Mouse (Mus musculus): ENCODE data around the gene Fkbp4. TPM values are rescaled to one million over a fixed set of nuclear protein-coding genes. Genes with fewer than 3 reads are reported as not detected.

Gene Fkbp4
- total RNA-seq, 2 experiments from 2014 or later, result 130 to 131 TPM

DNA sequence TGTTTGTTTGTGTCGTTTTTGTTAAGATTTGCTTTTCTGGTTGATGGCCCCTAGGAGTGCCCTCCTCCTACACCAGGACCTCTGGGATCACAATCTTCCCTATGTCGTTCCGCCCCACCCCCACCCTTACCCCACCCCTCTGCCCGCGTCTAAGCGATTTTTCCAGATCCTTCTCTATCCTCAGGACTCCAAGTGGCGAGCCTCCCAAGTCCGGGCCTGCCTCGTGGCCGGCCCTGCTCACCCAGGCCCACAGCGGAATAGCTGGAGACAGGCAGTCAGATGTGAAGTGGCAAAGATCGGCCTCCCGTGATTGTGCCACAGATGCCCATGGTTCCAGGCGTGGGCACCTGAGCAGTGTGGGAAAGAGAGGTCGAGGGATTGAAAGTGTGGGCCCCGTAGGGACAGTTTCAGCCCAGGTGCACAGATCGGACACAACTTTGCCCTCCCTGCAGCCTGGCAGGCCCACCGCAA lies 429 bp upstream of the Fkbp4 start:
- peak in 1 of 2 experiments; percentile 45 for DNase-seq (ENCODE audit: extremely low spot score in 1 of 2, low spot score in 2 of 2)
- intact Hi-C loops (cut with DNase I), result no loop called here

DNA sequence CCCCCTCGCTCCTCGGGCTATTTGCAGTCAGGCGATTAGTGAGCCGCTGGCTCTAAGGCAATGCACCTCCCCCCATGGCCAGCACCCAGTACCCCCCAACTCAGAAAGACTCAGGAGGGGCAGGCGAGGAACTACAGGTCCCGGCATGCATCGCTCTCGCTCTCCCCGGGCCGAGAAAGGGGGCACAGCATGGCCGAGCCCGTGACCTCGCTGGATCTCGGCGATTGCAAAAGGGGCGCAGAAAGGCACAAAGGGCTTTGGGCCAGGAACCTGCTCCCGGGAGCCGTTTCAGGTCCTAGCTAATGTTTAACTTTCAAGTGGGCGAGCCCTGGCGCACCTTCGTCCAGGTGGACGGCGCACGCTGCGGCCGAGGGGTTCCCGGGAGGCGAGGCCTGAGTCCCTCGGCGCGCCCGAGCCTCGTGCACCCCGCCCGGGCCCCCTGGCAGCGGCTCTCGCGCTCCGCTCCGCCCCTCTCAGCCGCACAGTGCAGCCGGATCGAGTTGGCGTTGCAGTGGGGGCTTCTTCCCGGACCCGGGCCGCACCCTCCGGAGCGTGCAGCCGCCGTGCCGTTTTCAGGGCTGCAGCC lies 653 bp downstream of the Fkbp4 start:
- intact Hi-C loops (cut with DNase I), result no loop called here
- peak; percentile 34 to 77 for DNase-seq (ENCODE audit: extremely low spot score in 1 of 2, low spot score in 2 of 2)

DNA sequence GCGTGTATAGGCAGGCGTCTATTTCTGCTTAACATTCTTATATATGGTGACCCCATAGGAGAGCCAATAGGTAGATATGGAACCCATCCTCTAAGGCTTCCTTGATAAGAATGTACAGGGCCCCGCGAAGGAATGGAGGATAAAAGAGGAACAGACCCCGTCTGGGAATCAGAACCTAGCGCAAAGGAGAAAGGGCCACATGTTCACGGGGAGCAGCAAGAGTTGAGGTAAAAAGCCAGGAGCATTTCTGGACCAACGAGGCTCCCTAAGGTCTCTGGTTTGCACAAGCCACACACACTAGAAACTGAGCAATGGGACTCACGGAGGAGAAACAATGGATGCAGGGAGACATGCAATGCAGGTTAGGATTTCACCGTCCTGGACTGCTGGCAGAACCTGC lies 1.2 kb downstream of the Fkbp4 start:
- intact Hi-C loops (cut with DNase I), result no loop called here
- DNase-seq (ENCODE audit: extremely low spot score in 1 of 2, low spot score in 2 of 2), result no peak

DNA sequence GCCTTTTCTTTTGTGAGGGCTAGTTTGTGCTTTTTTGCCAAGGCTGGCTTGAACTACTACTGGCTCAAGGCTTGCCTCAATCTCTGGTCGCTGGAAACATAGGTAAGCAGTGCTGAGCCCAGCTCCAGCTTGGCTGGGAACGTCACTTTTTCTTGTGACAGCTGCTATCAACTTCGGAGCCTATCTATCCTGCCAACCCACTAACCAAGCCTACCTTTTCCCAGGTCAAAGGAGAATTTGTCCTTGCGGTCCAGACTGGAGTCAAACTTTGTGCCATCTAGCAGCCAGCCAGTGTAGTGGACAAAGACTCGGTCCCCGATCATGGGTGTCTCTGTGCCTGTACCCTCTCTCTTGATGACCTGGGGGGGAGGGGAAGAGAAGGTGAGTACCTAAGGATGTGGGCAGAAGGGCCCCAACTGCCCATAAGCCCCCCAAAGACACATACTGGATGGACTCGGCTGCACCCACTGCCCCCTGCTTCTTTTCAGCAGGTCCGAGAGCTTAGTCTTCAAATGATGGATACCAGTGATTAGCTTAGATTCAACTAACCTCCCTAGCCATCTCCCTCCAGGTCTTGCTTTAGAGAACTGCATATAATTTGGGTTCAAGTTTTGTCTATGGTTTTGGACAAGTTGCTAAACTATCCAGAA lies 2.0 kb downstream of the Fkbp4 start:
- intact Hi-C loops (cut with DNase I), result no loop called here
- no peak for DNase-seq (ENCODE audit: extremely low spot score in 1 of 2, low spot score in 2 of 2)

DNA sequence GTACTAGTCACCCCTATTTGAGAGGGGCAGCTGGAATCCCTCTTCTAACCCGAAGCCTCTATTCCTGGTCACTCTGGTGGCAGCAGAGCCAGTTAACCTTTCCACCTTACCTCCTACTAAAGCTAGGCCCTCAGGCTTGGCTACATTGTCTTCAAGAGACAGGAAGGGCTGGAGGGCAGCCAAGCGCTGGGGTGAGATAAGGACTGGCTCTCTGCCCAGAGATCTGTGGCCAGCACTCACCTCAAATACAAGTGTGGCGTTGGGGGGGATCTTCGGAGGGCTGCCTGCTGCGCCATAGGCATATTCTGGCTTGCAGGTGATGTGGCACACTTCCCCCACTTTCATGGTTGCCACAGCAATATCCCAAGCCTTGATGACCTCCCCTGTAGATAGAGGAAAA lies 3.0 kb downstream of the Fkbp4 start:
- intact Hi-C loops (cut with DNase I), result no loop called here
- peak in 1 of 2 experiments; percentile 83 for DNase-seq (ENCODE audit: extremely low spot score in 1 of 2, low spot score in 2 of 2)

DNA sequence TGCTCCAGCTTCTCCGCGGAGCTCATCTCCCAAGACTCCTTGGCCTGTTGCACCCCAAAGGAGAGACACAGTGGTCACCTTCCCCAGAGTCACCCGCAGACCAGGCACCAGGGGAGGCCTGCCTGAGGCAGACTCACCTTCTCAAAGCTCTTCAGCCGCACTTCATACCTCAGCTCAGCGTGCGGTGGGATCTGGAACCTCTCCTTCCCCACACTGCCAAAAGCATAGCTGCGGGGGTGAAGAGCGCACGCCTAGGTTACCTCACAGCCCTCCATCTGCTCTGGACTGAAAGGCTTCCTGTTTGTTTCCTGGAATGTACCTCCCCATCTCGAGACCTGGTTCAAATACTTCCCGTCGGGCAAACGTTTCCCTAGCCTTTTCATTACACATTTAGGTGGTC lies 4.9 kb downstream of the Fkbp4 start:
- no peak for DNase-seq (ENCODE audit: extremely low spot score in 1 of 2, low spot score in 2 of 2)
- intact Hi-C loops (cut with DNase I), result no loop called here

DNA sequence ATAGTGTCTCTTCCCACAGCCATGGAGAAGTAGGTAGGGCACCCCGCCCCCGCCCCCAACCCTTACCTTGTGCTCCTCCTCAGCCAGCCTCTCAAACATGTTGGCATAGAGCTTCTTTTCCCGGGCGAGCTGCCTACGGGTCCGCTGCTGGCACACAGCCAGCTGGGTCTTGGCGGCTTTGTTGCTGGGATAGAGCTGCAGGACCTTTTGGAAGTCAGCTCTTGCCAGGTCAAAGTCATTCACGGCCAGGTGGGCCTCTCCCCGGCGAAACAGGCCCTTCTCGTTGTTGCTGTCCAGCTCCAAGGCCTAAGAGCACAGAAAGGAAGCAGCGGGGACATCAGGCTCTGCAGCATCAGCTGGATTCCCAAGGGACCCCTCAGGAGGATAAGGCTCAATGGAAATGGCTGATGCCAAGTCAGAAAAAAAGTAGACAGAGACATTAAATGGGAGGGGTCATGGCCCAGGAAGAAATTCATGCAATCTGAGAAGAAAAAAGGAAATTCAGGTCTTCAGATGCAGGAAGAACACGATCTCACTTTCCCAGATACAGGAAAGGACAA lies 6.0 kb downstream of the Fkbp4 start:
- peak in 1 of 2 experiments; percentile 44 for DNase-seq (ENCODE audit: extremely low spot score in 1 of 2, low spot score in 2 of 2)
- intact Hi-C loops (cut with DNase I), result no loop called here

DNA sequence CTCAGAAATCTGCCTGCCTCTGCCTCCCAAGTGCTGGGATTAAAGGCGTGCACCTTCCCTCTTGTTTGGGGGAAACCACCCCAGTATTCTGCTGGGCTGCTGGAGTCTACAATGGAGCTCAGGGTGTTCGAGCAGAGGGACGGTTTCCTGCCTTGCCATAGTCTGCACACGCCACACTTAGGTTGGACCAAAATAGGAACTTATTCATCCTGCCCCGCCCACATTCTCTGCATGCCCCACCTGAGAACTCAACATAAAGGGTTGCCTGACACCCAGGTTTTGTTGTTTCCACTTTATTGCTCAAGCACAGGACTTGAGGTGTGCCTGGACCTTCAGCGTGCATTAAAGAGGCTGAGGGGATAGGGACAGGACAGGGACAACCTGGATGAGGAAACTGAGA lies 8.7 kb downstream of the Fkbp4 start:
- no peak for DNase-seq (ENCODE audit: extremely low spot score in 1 of 2, low spot score in 2 of 2)
- intact Hi-C loops (cut with DNase I), result no loop called here

DNA sequence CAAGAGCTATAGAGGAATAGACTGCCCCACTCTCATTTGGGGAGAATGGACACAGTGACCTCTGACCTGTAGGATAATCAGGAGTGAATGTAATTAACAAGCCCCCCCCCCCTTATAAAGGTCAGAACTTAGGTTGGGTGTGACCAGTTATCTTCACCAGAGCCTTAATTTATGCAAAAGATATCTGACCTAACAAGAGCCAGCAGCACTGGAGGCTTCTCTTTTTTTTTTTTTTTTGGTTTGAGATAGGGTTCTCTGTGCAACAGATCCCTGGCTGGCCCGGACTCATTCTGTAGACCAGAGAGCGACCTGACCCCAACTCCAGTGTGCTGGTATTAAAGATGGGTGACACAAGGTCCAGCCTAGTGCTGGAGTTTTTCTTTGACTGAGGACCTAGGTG lies 9.2 kb downstream of the Fkbp4 start:
- DNase-seq (ENCODE audit: extremely low spot score in 1 of 2, low spot score in 2 of 2), result no peak
- intact Hi-C loops (cut with DNase I), result no loop called here

DNA sequence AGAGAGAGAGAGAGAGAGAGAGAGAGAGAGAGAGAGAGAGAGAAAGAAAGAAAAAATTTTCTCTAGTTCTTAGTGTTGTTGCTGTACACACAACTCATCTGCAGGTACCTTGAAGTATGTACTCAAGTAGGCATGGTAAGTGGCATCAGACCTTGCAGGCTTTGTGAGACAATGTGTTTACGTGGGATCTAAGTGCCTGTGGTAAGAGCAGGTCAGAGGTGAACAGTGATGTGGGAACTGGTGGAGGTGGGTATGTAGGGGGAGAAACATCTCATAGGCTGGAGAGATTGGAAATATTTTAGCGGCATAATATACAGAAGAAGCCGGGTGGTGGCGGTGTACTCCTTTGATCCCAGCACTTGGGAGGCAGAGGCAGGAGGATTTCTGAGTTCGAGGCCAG lies 10.9 kb downstream of the Fkbp4 start:
- intact Hi-C loops (cut with DNase I), result no loop called here
- no peak for DNase-seq (ENCODE audit: extremely low spot score in 1 of 2, low spot score in 2 of 2)

DNA sequence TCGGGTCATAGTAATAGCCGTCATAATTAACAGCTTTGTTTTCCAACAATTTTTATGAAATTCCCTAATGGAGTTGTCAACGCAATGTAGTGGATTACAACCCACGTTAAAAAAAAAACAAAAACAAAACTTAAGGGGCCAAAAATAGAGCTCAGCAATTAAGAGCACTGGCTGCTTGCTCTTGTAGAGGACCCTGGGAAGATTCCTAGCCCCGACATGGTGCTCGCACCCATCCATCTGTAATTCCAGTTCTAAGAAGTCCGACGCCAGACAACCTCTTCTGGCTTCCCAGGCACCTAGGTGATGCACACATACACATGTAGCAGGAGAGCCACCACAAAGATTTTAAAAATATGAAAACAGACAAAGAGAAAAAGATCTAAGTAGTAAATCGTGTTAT lies 13.4 kb downstream of the Fkbp4 start:
- no peak for DNase-seq (ENCODE audit: extremely low spot score in 1 of 2, low spot score in 2 of 2)
- intact Hi-C loops (cut with DNase I), result no loop called here

DNA sequence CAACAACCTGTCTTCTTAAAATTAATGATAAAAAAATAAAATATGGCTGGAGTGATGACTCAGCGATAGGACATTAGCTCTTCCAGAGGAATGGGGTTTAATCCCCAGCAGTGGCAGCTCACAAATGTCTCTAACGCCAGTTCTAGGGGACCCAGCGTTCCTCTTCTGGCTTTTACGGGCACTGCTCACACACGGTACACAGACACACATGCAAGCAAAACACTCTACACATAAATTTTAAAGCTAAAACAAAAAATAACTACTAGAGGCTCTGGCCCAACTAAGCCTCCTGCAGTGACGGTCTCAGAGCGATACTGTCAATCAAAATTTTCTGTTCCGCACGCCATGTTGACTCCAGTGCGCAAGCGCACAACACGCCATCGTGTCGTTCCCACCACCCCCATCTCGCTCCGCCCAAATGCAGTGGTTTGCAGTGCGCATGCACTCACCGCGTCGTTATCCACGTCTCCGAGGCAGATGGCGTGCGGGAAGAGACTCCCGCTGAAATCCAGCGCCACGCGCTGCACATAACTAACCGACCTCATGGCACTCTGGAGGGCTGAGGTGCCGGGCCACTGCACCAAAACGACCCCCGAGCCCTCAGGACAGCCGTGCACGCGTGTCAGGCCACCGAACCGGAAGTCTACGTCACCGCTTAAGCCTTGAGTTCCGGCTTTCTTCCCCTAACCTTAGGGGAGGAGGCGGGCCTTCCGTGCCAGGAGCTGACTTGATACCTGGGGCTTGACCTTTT lies 14.0 kb downstream of the Fkbp4 start, which contains the start of gene Itfg2:
TSS of gene Itfg2 (minus strand) at position 663 of the 751 bp plus-strand sequence.
- peak; percentile 95 to 97 for DNase-seq (ENCODE audit: extremely low spot score in 1 of 2, low spot score in 2 of 2)
- intact Hi-C loops (cut with DNase I), result no loop called here

DNA sequence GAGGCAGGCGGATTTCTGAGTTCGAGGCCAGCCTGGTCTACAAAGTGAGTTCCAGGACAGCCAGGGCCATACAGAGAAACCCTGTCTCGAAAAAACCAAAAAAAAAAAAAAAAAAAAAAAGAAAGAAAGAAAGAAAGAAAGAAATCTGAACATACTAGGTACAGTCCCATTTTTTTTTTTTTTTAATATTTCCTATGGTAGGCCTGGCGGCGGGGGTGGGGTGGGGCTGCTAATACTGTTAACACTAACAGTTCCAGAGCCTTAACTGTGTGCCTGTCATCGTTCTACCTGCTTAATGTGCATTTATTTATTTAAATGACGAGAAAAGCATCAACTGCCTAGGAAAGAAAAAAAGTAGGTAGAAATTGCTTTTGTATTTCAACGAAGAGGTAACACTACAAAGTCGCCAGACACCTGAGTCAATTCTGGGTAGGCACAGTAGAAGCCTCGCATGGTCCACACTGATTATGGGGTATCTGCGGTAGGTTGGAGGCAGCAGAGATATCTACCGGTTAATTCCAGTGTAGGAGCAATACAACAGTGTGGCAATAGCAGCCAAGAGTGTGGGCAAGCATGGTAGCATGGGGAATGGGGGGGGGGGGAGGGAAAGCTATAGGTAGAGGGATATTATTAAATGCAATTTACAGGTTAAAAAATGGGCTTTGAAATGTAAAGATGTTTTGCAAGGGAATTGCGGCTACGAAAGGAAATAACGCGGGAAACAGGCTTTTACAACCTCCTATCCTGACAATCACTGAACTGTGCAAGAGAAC lies 14.8 kb downstream of the Fkbp4 start:
- intact Hi-C loops (cut with DNase I), result no loop called here
- DNase-seq (ENCODE audit: extremely low spot score in 1 of 2, low spot score in 2 of 2), result no peak

DNA sequence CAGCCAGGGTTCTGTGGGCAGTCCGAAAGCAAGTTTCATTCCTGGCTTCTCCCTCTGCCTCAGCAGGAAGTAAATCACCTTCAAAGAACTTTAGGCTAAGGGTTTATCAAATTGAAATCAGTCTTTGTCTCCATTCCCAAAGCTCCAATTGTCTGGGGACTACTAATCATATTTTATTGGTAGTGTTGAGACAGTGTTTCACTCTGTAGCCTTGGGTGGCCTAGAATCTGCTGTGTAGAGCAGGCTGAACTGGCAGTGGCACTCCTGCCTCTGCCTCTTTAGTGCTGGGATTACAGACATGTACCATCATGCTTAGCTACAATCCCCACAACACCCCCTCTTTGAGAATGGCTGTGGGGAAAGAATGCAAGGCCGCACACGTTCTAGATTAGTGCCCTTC lies 17.0 kb downstream of the Fkbp4 start:
- intact Hi-C loops (cut with DNase I), result no loop called here
- no peak for DNase-seq (ENCODE audit: extremely low spot score in 1 of 2, low spot score in 2 of 2)

DNA sequence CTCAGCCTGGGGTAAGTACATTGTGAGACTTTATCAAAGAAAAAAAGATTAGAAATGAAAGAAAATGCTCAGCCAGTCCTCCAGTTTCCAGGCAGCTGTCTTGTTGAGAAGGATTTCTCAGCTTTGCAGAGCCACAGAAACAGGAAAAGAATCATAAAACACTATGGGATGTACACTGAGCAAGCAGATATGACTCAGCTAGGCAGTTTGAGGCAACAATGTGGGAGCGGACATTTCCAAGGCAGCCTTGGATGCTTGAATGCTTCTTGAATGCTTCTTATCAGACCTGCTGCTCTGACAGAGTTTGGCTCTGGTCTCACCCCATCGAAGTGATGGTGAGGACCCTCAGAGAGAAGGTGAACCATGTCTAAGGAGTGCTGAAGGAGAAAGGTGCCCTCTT lies 17.4 kb downstream of the Fkbp4 start:
- intact Hi-C loops (cut with DNase I), result no loop called here
- DNase-seq (ENCODE audit: extremely low spot score in 1 of 2, low spot score in 2 of 2), result no peak

DNA sequence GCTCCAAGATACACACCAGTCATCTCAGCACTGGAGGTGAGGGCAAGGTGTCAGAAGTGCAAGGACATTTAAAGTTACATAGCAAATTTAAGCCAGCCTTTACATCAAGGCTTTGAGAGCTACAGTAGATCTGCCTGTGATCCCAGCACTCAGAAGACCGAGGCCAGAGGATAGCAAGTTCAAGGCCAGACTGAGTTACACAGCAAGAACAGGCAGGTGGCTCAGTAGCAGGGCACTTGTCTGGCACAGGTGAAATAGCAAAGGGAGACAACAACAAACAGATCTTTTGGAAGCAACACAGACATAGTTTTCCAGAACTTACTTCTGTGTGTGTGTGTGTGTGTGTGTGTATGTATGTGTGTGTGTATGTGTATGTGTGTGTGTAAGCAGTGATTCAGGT lies 20.4 kb downstream of the Fkbp4 start:
- intact Hi-C loops (cut with DNase I), result loop anchor here (10.0 kb wide), 1 partner anchor 183 kb away; no protein-coding TSS in a partner anchor
- DNase-seq (ENCODE audit: extremely low spot score in 1 of 2, low spot score in 2 of 2), result no peak

DNA sequence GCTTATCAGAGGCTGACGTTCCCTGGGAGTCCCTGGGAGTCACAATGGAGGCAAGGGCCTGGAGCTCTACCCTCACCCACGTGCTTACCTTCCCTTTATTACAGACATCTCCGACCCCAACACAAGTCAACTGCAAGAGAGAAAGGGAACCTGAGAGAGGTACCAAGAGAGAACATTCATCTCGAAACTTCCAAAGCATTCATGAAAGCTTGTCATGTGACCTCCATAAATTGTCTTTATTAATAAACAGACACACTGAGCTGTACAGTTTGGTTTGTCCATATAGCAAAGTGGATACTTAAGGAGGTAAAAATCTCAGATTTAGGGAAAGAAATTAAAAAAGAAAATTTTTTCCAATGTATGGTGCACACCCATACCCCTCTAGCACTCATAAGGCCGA lies 22.3 kb downstream of the Fkbp4 start:
- no peak for DNase-seq (ENCODE audit: extremely low spot score in 1 of 2, low spot score in 2 of 2)
- intact Hi-C loops (cut with DNase I), result loop anchor here (10.0 kb wide), 1 partner anchor 181 kb away; no protein-coding TSS in a partner anchor

DNA sequence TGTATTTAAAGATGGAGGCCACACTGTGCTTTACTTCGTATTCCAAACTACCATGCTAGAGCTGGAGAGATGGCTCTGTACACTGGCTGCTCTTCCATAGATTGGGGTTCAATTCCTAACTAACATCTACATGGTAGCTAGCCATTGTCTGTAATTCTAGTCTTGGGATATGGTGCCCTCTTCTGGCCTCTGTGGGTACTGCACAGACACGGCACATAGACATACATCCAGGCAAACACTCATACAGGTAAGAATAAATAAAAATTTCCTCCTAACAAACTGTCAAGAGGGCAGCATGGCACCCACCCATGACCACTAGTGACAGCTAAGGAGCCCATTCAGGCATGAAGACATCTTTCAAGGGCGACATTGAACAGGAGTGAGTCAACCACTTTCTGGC lies 27.4 kb downstream of the Fkbp4 start:
- peak; percentile 54 to 64 for DNase-seq (ENCODE audit: extremely low spot score in 1 of 2, low spot score in 2 of 2)
- intact Hi-C loops (cut with DNase I), result loop anchor here (5.0 to 10.0 kb wide), 2 partner anchors 94 to 176 kb away; no protein-coding TSS in a partner anchor

DNA sequence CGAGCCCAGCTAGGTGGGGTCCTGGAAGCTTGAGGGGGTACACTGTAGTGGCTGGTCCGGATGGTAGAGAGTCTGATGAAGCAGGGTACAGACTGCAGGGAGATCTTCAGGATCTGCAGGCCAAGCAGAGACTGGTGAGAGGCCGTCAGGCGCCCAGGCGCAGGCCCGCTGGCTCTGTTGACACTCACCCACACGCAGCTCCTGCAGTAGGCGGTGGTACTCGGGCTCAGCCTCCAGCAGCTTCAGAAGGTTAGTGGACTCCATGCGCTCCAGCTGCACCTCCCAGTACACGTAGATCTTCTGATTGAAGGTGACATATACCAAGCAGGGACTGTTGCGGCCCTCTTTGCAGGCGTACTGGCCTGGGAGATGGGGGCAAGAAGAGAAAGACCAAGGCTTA lies 28.2 kb downstream of the Fkbp4 start:
- intact Hi-C loops (cut with DNase I), result loop anchor here (5.0 to 10.0 kb wide), 2 partner anchors 93 to 176 kb away; no protein-coding TSS in a partner anchor
- DNase-seq (ENCODE audit: extremely low spot score in 1 of 2, low spot score in 2 of 2), result no peak

Data from left cerebral cortex, postnatal 10 days (tissue).